Mouse (Mus musculus) liver, embryonic 12.5 days (tissue): ENCODE results near the gene Dgcr8. TPM values are rescaled to one million over a fixed set of nuclear protein-coding genes. Genes with fewer than 3 reads are reported as not detected.

Source experiments
- ATAC-seq: fragments of 200-750 bp; cut with Nextera tagmentation; 2 replicates; pipeline ENCODE4 v1.8.0; 2017; ENCODE audit warnings: moderate number of reproducible peaks, mild to moderate bottlenecking, moderate library complexity
- H3K27ac ChIP-seq: fragments of 300-500 bp; sonication (generic); 2 replicates; pipeline ENCODE4 v1.5.1; 2016; ENCODE audit warnings: mild to moderate bottlenecking
- H3K27me3 ChIP-seq: fragments of 300-500 bp; sonication (generic); replicated peaks from 2 replicates; pipeline ENCODE4 v1.6.1; 2016; ENCODE audit warnings: mild to moderate bottlenecking, moderate library complexity
- H3K36me3 ChIP-seq: fragments of 300-500 bp; sonication (generic); 2 replicates; pipeline ENCODE4 v1.6.1; 2016; ENCODE audit warnings: mild to moderate bottlenecking, moderate library complexity
- H3K4me1 ChIP-seq: fragments of 300-500 bp; sonication (generic); 2 replicates; pipeline ENCODE4 v1.6.1; 2016
- H3K4me2 ChIP-seq: fragments of 300-500 bp; sonication (generic); 2 replicates; pipeline ENCODE4 v1.6.1; 2016; ENCODE audit warnings: mild to moderate bottlenecking, moderate library complexity
- H3K4me3 ChIP-seq: fragments of 300-500 bp; sonication (generic); 2 replicates; pipeline ENCODE4 v1.5.1; 2016; ENCODE audit warnings: mild to moderate bottlenecking, moderate library complexity
- H3K9ac ChIP-seq: fragments of 300-500 bp; sonication (generic); 2 replicates; pipeline ENCODE4 v1.6.1; 2016; ENCODE audit warnings: mild to moderate bottlenecking, moderate library complexity
- H3K9me3 ChIP-seq: fragments of 300-500 bp; sonication (generic); replicated peaks from 2 replicates; pipeline ENCODE4 v1.6.1; 2016; ENCODE audit warnings: mild to moderate bottlenecking, moderate library complexity
- WGBS: fragments of 180-500 bp; shearing (Covaris S2); methylation state at CpG from one replicate; pipeline ENCODE4 v1.1.7; 2016; ENCODE audit not compliant: insufficient replicate concordance; 5-methylcytosine and 5-hydroxymethylcytosine counted together
- polyA plus RNA-seq: library from polyadenylated mRNA; unstranded; fragments of >200 nt; fragmentation: Nextera tagmentation; extraction: Ambion mirVana; gene quantifications from 2 replicates; pipeline ENCODE4 v1.2.1, GENCODE M21; 2016

The Dgcr8 gene
- polyA plus RNA-seq, 1 experiment from 2014 or later = 19.0 TPM

DNA sequence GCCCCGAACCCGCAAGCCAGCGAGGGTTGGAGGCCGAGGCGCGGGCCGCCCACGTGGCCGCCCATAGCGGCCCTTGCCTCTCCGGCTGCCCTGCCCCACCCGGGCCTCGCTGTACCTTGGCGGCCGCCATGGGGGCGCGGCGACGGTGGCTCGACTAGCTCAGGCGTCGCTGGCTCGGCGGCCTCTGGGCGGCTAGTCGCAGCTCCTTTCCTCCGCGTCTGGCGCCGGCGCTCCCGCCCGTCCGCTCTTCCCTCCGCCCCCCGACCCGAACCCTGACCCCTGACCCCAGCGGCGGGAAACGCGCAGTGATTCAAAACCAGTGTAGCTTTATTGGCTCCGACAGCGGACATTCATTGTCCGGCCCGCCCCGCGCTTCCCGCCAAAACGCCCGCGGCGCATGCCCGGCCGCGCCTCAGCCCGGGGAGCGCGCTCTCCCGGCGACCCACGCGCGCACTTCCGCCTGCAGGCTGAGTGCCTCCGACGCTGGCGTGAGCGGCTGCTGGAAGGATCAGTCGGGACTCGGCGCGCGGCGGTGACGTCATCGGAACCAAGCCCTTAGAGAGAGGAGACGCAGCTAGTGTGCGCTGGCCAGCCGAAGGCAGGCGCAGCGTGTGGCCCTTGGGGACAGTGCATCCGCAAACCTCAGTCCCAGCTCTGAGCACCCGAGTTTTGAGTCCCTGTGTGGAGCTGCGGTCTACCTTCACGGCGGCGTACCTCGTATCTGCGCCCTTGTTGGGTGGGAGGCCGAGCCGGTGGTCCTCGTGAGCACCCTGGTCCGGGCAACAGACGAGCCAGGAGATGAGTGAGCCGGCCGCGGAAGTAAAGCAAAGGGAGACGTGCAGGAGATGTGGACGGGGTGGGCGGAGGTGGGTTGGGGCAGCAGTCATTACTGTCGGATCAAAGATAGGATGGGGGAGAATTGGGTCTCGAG, 40.3 kb downstream of the Dgcr8 start, which contains the start of the genes Trmt2a and Ranbp1:
Trmt2a (plus strand) TSS at position 247 of the 931 bp plus-strand sequence.
Ranbp1 (minus strand) TSS at position 300 of the 931 bp plus-strand sequence.
- Histone ChIP-seq H3K9ac (peak within 1 kb of the TSS; percentile 95), H3K27me3 (no peaks in the 10 kb centered on the region), H3K27ac (peak within 1 kb of the TSS; percentile 90), H3K4me3 (peak within 1 kb of the TSS; percentile 94), H3K9me3 (no peaks in the 10 kb centered on the region), H3K4me2 (peak within 1 kb of the TSS; percentile 92), H3K4me1 (peaks cover 51% of the 10 kb centered on the region), H3K36me3 (peaks cover 76% of the 10 kb centered on the region)
- WGBS = under 1% methylated on average over 98 of the region's 102 CpGs
- peak; percentile 91 for ATAC-seq

DNA sequence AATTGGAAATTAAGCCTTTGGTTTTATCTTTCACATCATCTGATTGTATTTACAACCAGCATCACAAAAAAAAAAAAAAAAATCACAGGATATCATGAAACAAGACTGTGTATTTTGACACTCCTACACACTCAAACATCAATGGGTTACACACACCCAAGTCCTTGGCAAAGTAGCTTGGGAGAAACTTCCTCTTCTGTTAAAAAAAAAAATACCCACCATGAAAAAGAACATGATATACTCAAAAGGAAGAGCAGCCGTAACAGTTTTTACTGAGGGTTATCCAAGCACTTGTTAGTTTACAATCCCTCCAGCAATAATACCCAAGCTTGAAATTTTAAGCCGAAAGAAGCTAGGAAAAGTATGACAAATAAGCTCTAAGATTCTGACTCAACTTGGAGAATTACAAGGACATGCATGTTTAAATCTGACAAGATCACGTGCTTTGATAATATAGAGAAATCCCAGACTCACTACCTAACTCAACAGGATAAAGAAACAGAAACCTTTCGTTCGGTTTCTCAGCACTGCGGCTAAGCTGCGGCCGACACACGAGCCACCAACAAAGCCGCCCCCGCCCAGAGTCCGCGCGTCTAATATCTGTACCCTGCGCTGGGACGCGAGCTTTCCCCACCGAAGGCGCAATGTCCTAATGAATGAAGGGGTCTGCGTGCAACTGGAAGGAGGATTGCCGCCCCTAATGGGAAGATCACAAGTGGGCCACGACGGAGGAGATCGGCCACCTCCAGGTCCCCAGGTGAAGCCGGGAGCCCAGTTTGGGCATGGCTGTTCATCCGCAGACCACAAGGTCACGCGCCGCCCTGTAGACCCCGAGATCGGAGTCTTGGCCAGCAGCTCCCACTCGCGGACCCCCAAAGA, 41.3 kb downstream of the Dgcr8 start:
- Histone ChIP-seq H3K9me3 (no peaks in the 10 kb centered on the region), H3K27ac (peak overlapping the region; percentile 89), H3K4me3 (peak overlapping the region; percentile 94), H3K36me3 (peaks cover 76% of the 10 kb centered on the region), H3K4me2 (peak overlapping the region; percentile 92), H3K9ac (peak overlapping the region; percentile 95), H3K27me3 (no peaks in the 10 kb centered on the region), H3K4me1 (peaks cover 51% of the 10 kb centered on the region)
- under 1% methylated on average over 33 of the region's 33 CpGs for WGBS
- no peak for ATAC-seq

DNA sequence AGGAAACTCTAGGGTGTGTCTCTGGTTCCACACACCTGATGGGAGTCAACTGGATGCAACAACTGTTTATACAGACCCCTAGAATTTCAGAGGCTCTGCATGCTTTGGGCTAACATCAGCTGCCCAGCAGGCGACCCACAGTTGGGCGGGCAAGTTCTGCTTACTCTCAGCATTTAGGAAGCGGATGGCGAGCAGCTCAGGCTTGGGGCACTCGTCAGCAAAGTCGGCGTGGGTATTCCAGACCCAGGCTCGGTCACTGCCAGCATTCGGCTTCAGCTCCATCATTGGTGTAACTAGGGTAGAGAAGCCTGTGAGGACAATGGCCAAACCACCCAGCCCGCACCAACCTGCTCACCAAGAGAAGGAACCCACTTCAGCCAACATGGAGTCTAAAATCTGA, 47.5 kb downstream of the Dgcr8 start:
- Histone ChIP-seq H3K9ac (no peak overlapping the region), H3K9me3 (no peaks in the 10 kb centered on the region), H3K4me1 (peaks cover 19% of the 10 kb centered on the region), H3K27me3 (peaks cover 1% of the 10 kb centered on the region), H3K27ac (no peak overlapping the region), H3K4me3 (no peak overlapping the region), H3K4me2 (no peak overlapping the region), H3K36me3 (peaks cover 89% of the 10 kb centered on the region)
- no peak for ATAC-seq
- WGBS = 91% methylated on average over 10 of the region's 10 CpGs

DNA sequence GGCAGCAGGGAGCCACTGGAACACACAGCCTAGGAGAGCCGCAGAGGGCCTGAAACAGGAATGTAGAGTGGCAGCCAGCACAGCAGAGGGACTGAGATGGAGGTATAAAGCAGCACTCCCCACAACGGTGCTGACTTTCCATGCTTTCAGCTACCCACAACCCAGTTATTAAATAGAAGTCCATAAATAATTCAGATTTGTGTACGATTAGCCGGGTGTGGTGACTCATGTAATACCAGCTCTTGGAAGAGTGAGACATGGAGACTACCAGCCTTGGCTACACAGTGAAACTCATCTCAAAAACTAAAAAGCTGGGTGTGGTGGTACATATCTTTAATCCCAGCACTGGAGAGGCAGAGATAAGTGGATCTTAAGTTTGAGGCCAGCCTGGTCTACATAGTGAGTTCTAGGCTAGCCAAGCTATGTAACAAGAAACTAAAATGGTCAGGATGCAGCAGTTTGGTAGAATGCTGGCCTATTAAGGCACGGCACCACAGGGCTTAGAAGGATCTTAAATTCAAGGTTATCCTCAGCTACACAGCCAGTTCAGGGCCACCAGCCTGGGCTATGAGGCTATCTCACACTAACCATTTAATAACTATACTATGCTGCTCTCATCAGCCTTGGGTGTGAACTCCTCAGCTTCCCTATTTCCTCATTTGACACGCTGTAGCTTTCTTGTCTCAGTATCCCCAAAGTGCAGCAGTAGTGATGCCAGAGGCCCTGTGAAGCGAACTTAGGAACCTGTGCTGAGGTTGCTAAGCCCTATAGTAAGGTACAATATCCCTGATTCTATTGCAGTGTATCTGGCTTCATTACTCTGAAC, 52.2 kb downstream of the Dgcr8 start:
- H3K4me1 ChIP-seq = peaks cover 44% of the 10 kb centered on the region
- no peak overlapping the region for H3K27ac ChIP-seq
- no peak overlapping the region for H3K4me2 ChIP-seq
- H3K9ac ChIP-seq = no peak overlapping the region
- no peak overlapping the region for H3K4me3 ChIP-seq
- peaks cover 42% of the 10 kb centered on the region for H3K36me3 ChIP-seq
- peaks cover 36% of the 10 kb centered on the region for H3K27me3 ChIP-seq
- 63% methylated on average over 7 of the region's 7 CpGs for WGBS
- ATAC-seq = peak; percentile 46; the same call in 1 of the 2 replicates
- H3K9me3 ChIP-seq = no peaks in the 10 kb centered on the region

DNA sequence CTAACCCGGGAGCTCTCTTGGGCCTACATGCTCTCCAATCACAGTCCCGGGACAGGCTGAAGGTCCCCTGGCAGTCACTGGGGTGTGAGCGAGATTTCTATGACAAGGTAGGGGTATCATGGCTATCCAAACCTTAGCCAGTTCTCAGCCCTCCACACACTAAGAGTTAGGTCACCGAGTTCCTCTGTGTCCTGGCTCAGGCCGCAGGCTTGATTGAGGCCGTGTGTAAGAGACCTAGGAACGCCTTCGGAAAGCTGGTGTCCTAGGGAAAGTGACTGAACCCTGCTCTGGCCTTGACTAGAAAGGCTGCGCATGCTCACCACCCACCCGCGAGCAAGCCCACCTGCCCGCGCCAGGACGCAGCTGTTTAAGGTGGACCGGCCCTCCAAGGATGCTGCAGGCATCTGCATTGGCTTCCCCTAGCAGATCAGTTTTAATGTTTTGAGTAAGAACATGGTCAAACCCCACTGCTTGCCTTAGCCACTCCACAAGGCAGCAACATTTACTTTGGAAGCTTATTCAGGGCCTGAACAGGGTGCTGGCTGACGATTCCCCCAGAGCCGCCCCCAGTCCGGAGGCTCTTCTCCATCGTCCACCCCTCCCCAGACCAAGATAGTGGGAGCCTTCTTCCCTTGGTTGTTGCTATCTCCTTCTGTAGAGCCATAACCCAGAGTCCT, 53.5 kb downstream of the Dgcr8 start:
- H3K4me3 ChIP-seq = peak overlapping the region; percentile 65
- H3K36me3 ChIP-seq = peaks cover 28% of the 10 kb centered on the region
- H3K4me2 ChIP-seq = peak overlapping the region; percentile 80
- peak; percentile 18 for ATAC-seq
- no peaks in the 10 kb centered on the region for H3K9me3 ChIP-seq
- peak overlapping the region; percentile 71 for H3K9ac ChIP-seq
- peaks cover 49% of the 10 kb centered on the region for H3K4me1 ChIP-seq
- WGBS = 11% methylated on average over 19 of the region's 19 CpGs
- H3K27me3 ChIP-seq = peaks cover 36% of the 10 kb centered on the region
- H3K27ac ChIP-seq = peak overlapping the region; percentile 16

DNA sequence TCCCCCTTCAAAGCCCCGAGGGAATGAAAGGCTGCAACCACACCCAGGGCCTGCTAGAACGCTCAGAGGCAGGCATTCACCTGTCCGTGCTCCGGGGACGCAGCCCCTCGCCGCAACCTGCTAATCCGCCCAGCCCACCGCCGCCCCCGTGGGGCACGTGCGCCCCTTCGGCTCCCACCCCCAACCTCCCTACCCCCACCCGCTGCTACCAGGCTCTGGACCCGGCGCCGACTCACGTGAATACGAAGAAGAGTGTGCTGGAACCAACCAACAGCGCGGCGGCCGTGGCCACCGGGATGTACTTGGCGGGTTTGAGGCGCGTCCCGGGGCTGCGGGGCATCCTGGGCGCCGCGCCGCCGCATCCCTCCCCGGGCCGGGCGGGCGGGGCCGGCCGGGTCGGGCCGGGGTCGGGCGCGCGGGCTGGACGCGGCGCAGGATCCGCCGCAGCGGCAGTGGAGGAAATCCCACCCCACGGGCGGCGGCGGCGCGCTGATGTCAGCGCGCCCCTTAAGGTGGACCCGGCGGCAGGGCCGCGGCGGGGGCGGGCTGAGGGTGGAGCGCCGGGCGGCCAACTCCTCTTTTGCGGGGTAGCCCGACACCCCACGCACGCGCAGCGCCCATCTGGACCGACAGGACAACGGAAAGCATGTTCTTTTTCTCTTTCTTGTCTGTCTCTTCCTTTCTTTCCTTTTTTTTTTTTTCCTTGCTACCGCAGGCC, 54.2 kb downstream of the Dgcr8 start, which contains the start of gene Zdhhc8:
Zdhhc8 (minus strand) TSS at position 466 of the 718 bp plus-strand sequence.
- peaks cover 36% of the 10 kb centered on the region for H3K27me3 ChIP-seq
- peaks cover 56% of the 10 kb centered on the region for H3K4me1 ChIP-seq

DNA sequence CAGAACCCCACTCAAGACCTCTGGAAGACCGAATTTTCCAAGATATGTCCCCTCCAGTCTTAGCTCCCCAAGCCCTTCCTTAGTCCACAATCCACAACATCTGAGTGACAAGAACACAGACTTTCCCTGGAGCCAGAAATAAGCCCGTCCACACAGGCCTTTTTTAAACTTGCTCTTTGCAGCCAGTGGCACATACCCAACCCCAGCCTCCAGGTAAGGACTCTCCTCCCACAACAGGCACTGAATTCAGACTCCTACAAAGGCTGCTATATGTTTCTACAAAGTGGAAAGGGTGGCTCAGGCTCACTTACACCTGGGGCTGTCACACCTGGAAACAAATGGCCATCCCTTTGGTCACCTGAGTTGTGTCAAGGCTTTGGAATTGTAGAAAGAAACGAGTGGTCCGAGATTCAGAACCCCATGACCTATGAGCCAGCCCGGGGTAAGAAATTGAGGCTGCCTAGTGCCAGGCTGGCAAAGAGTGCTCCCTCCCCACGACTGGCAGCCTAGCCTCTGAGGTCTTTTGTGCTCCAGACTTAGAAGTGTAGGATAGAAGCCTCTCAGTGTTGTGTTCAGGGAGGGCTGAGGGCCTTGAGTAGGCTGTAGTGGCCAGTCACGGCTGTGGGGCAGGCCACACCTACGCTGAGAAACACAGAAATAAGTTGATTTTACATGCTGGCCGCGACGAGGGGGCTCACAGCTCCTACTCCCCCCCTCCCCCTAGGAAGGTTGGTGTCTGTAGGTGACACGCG, 55.0 kb downstream of the Dgcr8 start:
- peaks cover 60% of the 10 kb centered on the region for H3K4me1 ChIP-seq
- 22% methylated on average over 13 of the region's 13 CpGs for WGBS
- H3K27me3 ChIP-seq = peaks cover 36% of the 10 kb centered on the region
- peak overlapping the region; percentile 65 for H3K4me3 ChIP-seq
- no peak for ATAC-seq
- H3K9ac ChIP-seq = peak overlapping the region; percentile 71
- H3K4me2 ChIP-seq = peak overlapping the region; percentile 80
- H3K9me3 ChIP-seq = no peaks in the 10 kb centered on the region
- H3K27ac ChIP-seq = 0 out of 2 replicates have a peak overlapping the region, but pooled peaks have one; percentile 17
- H3K36me3 ChIP-seq = peaks cover 14% of the 10 kb centered on the region

More for the DNA sequence above, 54.2 kb downstream of the Dgcr8 start, which contains the start of gene Zdhhc8:
- H3K36me3 ChIP-seq = peaks cover 21% of the 10 kb centered on the region
- H3K9ac ChIP-seq = peak within 1 kb of the TSS; percentile 71
- H3K4me2 ChIP-seq = peak within 1 kb of the TSS; percentile 80
- peak; percentile 32; the same call in 1 of the 2 replicates for ATAC-seq
- peak within 1 kb of the TSS; percentile 65 for H3K4me3 ChIP-seq
- H3K27ac ChIP-seq = peak within 1 kb of the TSS; percentile 17
- no peaks in the 10 kb centered on the region for H3K9me3 ChIP-seq
- WGBS = under 1% methylated on average over 78 of the region's 79 CpGs

DNA sequence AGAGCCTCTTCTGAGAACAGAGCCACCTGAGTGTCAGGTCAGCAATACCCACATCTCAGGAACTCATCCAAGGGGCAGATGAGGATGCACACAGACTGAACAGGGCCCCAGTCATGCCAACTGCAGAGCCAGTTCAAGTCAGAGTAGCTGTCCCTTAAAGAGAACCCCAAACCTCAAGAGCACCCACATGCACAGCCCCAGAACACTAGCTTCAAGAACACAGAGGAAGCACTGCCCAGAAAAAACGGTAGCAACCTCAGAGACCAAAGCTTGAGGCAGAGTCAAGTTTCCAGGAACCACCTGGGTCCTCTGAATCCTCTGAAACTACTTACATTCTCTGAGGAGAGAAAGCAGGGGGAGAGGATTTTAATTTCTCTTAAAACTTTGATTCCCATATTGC, 55.6 kb downstream of the Dgcr8 start:
- peaks cover 36% of the 10 kb centered on the region for H3K27me3 ChIP-seq
- ATAC-seq = no peak
- peaks cover 60% of the 10 kb centered on the region for H3K4me1 ChIP-seq
- WGBS = 48% methylated on average over 1 of the region's 1 CpGs
- no peak overlapping the region for H3K27ac ChIP-seq
- H3K9me3 ChIP-seq = no peaks in the 10 kb centered on the region
- H3K4me3 ChIP-seq = no peak overlapping the region
- H3K36me3 ChIP-seq = peaks cover 8% of the 10 kb centered on the region
- no peak overlapping the region for H3K4me2 ChIP-seq
- 0 out of 2 replicates have a peak overlapping the region, but pooled peaks have one; percentile 71 for H3K9ac ChIP-seq

DNA sequence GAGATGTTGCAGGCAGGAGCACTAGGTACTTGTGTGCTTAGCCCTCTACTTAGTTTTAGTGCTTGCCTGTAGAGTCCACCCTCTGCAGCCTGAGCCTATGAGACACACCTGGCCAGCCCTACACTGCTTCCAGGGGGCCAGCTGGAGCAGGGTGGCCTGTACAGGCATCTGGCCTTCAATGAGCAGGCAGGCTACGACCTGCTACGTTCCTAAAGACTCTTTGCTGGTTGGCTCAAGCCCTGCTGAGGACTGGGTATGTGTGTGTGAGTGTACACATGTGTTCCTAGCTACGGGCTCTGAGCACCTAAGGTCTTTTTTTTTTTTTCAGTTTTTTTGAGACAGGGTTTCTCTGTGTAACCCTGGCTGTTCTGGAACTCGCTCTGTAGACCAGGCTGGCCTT, 57.6 kb downstream of the Dgcr8 start:
- Histone ChIP-seq H3K27ac (no peak overlapping the region), H3K4me2 (no peak overlapping the region), H3K27me3 (peaks cover 34% of the 10 kb centered on the region), H3K4me1 (peaks cover 55% of the 10 kb centered on the region), H3K9me3 (no peaks in the 10 kb centered on the region), H3K9ac (no peak overlapping the region), H3K4me3 (no peak overlapping the region), H3K36me3 (peaks cover 9% of the 10 kb centered on the region; the same call in 1 of the 2 replicates)
- ATAC-seq = no peak
- 72% methylated on average over 4 of the region's 4 CpGs for WGBS
